Mouse (Mus musculus) megakaryocyte-erythroid progenitor cell, adult 5-6 weeks (primary cell): ENCODE measurements around the gene Plekhg5. TPM values are rescaled to one million over a fixed set of nuclear protein-coding genes. Genes with fewer than 3 reads are reported as not detected.
A peak's percentile ranks its signal among the peaks of the same experiment; 100 is the strongest.

Experiments used
- ATAC-seq: replicated peaks from 2 replicates; pipeline ENCODE4 v1.8.0; 2016; ENCODE audit warnings: mild to moderate bottlenecking, inconsistent platforms; ENCODE audit not compliant: severe bottlenecking, poor library complexity, low FRiP score, low TSS enrichment
- total RNA-seq, 2 experiments: library from RNA; stranded (forward) in 1 of 2; stranded (reverse) in 1 of 2; fragments of 200-1000, 215-1000 nt in 1 of 2; fragments of >200 nt in 1 of 2; fragmentation: Nextera tagmentation in 1 of 2; gene quantifications; 2 replicates each; pipeline ENCODE4 v1.2.3; 2014 to 2017

Plekhg5 gene
- total RNA-seq, 2 experiments from 2014 or later = 6.8 to 8.9 TPM

GRCm38 (mm10) chr4:152068166-152068724 lies 4.1 kb upstream of the Plekhg5 start:
- no peak for ATAC-seq

DNA sequence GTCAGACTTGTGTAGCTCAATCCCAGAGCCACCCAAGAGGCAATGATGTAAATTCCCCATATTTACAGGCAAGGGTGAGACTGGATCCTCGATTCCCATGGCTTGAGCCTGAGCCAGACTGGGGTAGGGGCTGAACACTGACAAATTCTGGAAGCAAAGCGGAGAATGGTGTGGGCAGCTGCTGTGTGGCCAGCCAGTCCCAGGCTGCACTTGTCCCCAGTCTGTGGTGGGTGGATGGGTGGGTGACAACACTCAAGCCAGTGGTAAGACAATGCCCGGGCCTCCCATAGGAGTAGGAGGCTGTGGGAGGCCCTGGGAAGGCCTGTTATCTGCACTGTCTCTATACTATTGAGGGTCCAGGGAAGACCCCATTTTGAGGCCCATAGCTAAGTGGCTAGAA lies 3.1 kb upstream of the Plekhg5 start:
- ATAC-seq = no peak

DNA sequence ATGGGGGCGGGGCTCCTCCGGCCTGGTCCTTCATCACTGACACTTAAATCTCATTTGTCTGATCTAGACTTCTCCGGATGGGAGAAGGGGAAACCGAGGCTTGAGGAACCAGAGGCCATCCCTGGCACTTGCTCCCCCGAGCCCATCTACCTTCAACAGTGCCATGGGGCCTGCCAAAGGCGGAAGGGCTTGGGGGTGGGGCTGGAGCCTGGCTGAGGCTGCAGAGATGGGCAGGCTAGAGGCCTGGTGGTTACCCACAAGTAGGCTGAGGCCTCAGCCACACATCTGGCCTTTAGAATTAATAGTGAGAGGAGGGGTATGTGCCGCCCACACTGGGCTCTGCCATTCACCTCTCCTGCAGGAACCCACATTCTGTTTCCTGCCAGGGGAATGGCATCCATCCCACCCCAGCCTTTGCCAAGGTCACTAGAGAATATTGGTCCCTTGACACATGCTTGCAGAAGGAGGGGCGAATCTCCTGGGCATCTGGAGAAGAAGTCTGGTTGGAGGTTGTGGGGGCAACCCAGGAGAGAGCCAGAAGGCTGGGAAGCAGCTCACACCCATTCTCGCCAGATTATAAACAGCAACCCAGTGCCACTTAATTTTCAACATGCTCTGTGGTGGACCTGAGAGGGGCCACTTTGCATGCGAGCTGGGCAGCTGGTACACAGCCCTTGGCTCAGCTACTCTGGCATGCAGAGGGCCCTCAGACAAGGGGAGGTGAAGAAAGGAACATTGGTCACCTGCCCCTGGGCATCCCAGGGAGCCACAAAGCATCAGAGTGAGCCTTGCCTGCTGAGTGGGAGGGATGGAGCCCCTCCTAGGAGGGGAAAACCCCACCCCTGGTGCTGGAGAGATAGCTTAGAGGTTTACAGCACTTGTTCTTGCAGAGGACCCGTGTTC lies 1.6 kb upstream of the Plekhg5 start:
- ATAC-seq = no peak

DNA sequence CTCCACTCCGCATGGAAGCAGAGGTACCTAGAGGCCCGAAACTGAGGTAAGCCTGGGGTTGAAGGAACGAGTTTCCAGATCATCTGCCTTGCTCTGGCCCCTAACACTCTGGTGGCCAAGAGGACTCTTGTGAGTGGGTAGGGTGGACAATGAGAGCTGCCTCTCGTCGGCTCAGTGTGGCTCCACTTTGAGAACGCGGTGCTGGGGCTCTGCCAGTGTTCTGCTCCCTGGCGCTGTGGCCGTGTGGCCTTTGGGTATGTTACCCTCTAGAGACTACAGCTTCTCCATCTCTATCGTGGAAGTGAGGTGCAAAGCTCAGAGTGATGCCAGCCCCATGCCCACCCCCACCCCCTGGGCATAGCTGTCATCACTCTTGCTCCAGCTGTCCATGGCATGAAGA lies 357 bp downstream of the Plekhg5 start:
- ATAC-seq = no peak

GRCm38 (mm10) chr4:152073715-152074114 lies 1.4 kb downstream of the Plekhg5 start:
- ATAC-seq = peak; percentile 56

- ATAC-seq = no peak
Measured at GRCm38 (mm10) chr4:152074548-152074947, 2.2 kb downstream of the Plekhg5 start.

DNA sequence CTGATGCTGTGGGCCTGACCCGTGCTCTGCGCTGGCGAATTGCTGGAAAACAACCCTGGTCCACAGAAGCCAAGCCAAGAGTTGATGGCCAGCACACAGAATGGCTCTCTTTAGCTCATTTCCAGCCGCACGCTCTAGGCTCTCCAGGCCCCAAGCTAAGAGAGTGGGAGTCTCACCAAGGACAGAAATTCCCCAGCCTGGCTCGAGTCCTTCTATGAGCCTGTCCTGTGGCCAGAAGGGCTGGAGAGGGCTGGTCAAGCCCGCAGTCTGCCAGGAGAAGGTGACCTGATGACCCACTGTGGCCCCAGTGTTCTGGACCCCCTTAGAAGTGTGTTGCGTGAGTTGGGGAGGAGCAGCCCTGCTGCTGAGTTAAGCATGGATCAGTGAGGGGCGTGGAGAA lies 4.9 kb downstream of the Plekhg5 start:
- no peak for ATAC-seq

GRCm38 (mm10) chr4:152078105-152078530 lies 5.8 kb downstream of the Plekhg5 start:
- no peak for ATAC-seq

DNA sequence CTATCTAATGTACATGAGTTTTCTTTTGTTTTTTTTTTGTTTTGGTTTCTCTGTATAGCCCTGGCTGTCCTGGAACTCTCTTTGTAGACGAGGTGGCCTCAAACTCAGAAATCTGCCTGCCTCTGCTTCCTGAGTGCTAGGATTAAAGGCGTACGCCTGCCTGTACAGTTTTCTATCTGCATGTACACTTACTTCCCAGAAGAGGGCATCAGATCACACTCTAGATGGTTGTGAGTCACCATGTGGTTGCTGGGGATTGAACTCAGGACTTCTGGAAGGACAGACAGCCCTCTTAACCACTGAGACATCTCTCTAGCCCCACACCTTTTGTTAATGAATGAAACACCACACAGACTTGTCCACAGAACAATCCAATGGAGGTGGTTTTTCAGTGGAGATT lies 7.0 kb downstream of the Plekhg5 start:
- ATAC-seq = 0 out of 2 replicates have a peak, but pooled peaks have one; percentile 5

- no peak for ATAC-seq
Measured at GRCm38 (mm10) chr4:152079931-152080330, 7.6 kb downstream of the Plekhg5 start.

DNA sequence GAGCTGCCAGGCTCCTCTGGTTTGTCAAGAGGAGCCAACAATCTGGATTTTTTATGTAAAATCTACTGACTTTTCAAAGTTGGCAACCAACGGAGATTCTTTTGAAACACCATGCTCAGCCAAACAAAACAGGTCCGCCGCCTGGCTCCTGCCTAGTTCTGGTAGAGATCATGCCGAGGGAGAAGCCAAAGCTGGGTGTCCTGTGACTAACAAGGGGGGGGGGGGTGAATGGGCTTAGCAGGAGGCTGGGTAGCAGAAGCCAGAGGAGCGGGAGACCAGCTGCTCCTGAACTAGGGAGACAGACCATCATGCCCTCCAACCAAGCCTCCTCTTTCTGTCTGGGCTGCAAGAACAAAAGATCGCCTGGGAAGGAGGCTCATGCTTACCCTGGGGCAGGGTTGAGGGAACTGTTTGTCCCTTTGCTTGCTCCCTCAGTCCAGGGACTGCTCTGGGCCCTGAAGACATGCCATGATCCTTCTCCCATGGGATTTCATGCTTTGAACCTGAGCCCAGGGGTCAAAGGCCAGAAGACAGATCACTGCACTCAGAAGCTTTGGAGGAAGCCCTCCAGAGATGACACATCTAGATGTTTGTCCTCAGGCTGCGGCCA lies 11.4 kb downstream of the Plekhg5 start:
- ATAC-seq = no peak

- ATAC-seq = no peak
Measured at GRCm38 (mm10) chr4:152084616-152085015, 12.3 kb downstream of the Plekhg5 start.

DNA sequence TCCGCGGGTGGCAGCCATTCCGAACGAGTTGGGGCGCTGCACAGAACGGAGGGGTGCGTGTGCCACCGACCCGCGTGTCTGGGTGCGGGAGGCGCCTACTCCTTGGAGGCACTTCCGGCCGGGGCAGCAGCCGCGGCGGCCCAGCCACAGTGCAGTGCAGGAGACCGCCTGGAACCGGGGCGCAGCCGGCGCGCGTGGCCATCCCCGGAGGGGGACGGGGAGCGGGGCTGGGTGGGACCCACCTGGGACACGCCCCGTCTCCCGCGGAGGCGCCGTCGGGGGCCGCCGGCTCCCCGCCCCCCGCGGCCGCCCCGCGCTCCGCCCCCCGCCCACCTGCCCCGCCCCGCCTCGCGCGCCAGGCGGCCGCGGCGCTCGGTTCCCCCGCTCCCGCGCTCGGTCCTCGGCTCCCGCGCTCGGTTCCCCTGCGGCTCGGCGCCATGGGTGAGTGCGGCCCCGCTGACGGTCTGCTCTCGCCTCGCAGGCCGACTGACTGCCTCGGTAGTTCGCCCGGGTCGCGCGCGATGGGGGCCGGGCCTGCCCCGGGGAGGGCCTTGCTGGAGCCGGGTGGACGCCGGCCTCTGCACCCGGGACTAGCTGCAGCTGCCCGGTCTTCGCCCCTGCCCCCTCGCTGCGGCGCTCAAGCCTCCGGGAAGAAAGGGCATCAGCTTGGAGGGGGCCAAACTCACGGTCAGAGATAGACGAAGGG lies 14.4 kb downstream of the Plekhg5 start:
- peak; percentile 59 for ATAC-seq

DNA sequence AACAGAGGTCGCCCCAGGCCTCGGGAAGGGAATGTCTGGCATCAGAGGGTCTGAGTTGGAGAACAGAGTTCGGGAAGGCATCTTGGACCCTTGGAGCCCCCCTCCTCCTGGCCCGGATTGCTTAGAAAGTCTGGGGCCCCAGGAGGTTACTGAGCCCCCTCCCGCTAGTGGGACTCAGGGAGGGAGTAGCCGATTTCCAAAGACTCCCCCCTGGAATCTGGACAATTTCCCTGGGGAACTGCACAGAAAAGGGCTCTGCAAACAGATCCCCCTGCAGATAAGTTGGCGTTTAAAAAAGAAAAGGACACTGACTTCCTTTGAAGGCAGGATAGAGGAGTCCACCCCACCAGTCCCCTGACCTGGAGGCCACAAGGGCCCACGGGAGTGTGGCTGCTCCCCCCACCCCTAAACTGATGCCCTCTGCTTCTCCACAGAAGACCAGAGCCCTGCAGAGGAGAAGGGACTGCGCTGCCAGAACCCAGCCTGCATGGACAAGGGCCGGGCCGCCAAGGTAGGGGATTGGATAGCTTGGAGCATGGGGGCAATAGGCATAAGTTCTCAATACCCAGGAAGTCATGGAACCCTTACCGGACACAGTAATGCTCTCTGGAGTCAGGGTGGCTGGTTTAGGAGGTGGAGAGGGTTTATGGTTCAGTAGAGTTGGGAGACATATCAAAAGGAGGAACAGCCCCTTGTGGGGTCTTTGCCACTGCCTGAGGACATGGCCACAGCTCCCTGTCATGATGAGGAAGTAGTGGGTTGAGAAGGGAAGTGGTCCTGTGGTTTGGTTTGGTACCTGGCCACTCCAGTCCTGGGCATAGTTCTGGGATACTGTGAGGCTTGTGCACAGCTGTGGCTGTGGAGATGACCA lies 15.1 kb downstream of the Plekhg5 start:
- no peak for ATAC-seq

- ATAC-seq = no peak
Measured at GRCm38 (mm10) chr4:152088133-152088532, 15.8 kb downstream of the Plekhg5 start.

GRCm38 (mm10) chr4:152088556-152089120 lies 16.3 kb downstream of the Plekhg5 start:
- no peak for ATAC-seq

DNA sequence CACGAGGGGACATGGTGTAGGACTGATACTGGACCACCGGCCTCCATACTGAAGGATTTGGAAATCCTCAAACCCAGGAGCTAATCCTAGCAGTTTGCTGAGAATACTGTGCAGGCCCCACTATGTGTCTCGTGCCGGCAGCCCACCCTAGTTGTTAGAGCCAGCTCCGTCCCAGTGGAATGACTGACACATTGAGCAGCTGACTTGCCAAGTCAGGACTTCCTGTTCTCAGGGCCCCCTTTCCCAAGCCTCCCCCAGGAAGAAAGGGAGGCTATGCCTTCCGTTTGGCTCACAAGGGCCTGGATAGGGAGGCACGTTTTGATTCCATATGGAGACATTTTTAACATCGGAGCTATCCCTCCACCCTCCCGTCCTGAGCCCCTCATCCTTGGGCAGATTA lies 17.9 kb downstream of the Plekhg5 start:
- ATAC-seq = no peak

DNA sequence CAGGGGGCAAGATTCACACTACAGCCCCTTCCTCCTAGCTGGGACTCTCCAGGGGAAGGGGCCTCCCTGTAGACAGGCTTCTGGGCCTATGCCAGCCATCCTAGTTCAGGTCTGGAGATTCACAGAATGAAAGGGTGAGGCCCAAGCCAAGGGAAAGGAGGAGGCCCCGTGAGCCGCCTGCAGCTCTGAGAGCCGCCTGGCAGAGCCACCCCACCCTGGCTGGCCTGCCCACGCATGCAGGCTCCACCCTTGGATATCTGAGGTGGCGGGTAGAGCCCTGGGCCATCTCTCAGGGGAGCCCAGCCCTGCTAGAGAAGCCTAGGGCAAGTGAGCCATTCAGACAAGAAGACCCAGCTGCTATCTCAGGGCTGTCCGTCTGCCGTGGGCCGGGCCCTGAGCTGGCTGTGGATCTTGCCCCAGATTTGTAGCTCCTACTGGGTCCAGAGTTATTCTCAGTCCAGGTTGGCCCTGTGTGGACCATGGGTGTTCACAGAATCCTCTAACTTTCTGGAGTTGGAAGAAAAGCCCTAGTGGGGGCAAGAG lies 20.5 kb downstream of the Plekhg5 start:
- ATAC-seq = peak; percentile 86
